Mouse (Mus musculus): ENCODE data around the gene Tmem136. TPM values are rescaled to one million over a fixed set of nuclear protein-coding genes. Genes with fewer than 3 reads are reported as not detected.

Tmem136 gene
- polyA plus RNA-seq, 2 experiments, result 9.6 to 16.3 TPM

- no peak for TF ChIP-seq POLR2A (IDR thresholded peaks at IDR 0.05; ENCODE audit: borderline replicate concordance, extremely low read depth, insufficient read depth, insufficient read length)
- DNase-seq (ENCODE audit: low spot score) (no peak), ATAC-seq (ENCODE audit: low FRiP score, low read depth) (no peak)
- H3K4me2 ChIP-seq (replicated peaks; ENCODE audit: low read depth, low read length, severe bottlenecking), result no peak overlapping the region
- 80% methylated on average over 6 of the region's 6 CpGs for WGBS
- H3K36me3 ChIP-seq (ENCODE audit: control insufficient read depth, insufficient read depth, low read length), result no peaks in the 10 kb centered on the region
- no peaks in the 10 kb centered on the region for H3K9me3 ChIP-seq (ENCODE audit: control insufficient read depth, low read length)
- H3K4me3 ChIP-seq (replicated peaks; ENCODE audit: low read length), result no peak overlapping the region
- no peak overlapping the region for H3K27ac ChIP-seq (replicated peaks; ENCODE audit: low read depth, low read length)
- no peak overlapping the region for H3K9ac ChIP-seq (ENCODE audit: low read depth, low read length, severe bottlenecking)
- 0 out of 2 replicates have a peak, but pooled peaks cover 4% of the 10 kb centered on the region for H3K4me1 ChIP-seq (ENCODE audit: control insufficient read depth, insufficient read depth, low read length)
- no peaks in the 10 kb centered on the region for H3K27me3 ChIP-seq (ENCODE audit: control insufficient read depth, insufficient read depth, low read length)
These were observed 597 bp upstream of the Tmem136 start for GRCm38 (mm10) chr9:43116997-43117336.

GRCm38 (mm10) chr9:43115431-43116133 lies 788 bp downstream of the Tmem136 start:
- Histone ChIP-seq H3K4me2 (replicated peaks; ENCODE audit: low read depth, low read length, severe bottlenecking) (peak overlapping the region; percentile 78), H3K9me3 (ENCODE audit: control insufficient read depth, low read length) (no peaks in the 10 kb centered on the region), H3K4me1 (ENCODE audit: control insufficient read depth, insufficient read depth, low read length) (0 out of 2 replicates have a peak, but pooled peaks cover 4% of the 10 kb centered on the region), H3K27me3 (ENCODE audit: control insufficient read depth, insufficient read depth, low read length) (no peaks in the 10 kb centered on the region), H3K4me3 (replicated peaks; ENCODE audit: low read length) (peak overlapping the region; percentile 69), H3K27ac (replicated peaks; ENCODE audit: low read depth, low read length) (no peak overlapping the region), H3K9ac (ENCODE audit: low read depth, low read length, severe bottlenecking) (peak overlapping the region; percentile 76), H3K36me3 (ENCODE audit: control insufficient read depth, insufficient read depth, low read length) (peaks cover 8% of the 10 kb centered on the region; the same call in 1 of the 2 replicates)
- DNase-seq (ENCODE audit: low spot score) (no peak), ATAC-seq (ENCODE audit: low FRiP score, low read depth) (no peak)
- WGBS, result 35% methylated on average over 12 of the region's 12 CpGs
- no peak for TF ChIP-seq POLR2A (IDR thresholded peaks at IDR 0.05; ENCODE audit: borderline replicate concordance, extremely low read depth, insufficient read depth, insufficient read length)

GRCm38 (mm10) chr9:43114833-43115232 lies 1.5 kb downstream of the Tmem136 start:
- no peak for DNase-seq (ENCODE audit: low spot score)
- WGBS, result 90% methylated on average over 4 of the region's 4 CpGs
- Histone ChIP-seq H3K4me2 (replicated peaks; ENCODE audit: low read depth, low read length, severe bottlenecking) (no peak overlapping the region), H3K36me3 (ENCODE audit: control insufficient read depth, insufficient read depth, low read length) (peaks cover 12% of the 10 kb centered on the region; the same call in 1 of the 2 replicates), H3K4me1 (ENCODE audit: control insufficient read depth, insufficient read depth, low read length) (0 out of 2 replicates have a peak, but pooled peaks cover 4% of the 10 kb centered on the region), H3K9me3 (ENCODE audit: control insufficient read depth, low read length) (no peaks in the 10 kb centered on the region), H3K27ac (replicated peaks; ENCODE audit: low read depth, low read length) (no peak overlapping the region), H3K27me3 (ENCODE audit: control insufficient read depth, insufficient read depth, low read length) (no peaks in the 10 kb centered on the region), H3K9ac (ENCODE audit: low read depth, low read length, severe bottlenecking) (no peak overlapping the region), H3K4me3 (replicated peaks; ENCODE audit: low read length) (no peak overlapping the region)
- no peak for ATAC-seq (ENCODE audit: low FRiP score, low read depth)
- no peak for TF ChIP-seq POLR2A (IDR thresholded peaks at IDR 0.05; ENCODE audit: borderline replicate concordance, extremely low read depth, insufficient read depth, insufficient read length)

GRCm38 (mm10) chr9:43110286-43110980 lies 5.9 kb downstream of the Tmem136 start:
- no peak overlapping the region for H3K4me2 ChIP-seq (replicated peaks; ENCODE audit: low read depth, low read length, severe bottlenecking)
- H3K4me1 ChIP-seq (ENCODE audit: control insufficient read depth, insufficient read depth, low read length), result peaks cover 5% of the 10 kb centered on the region; the same call in 1 of the 2 replicates
- H3K4me3 ChIP-seq (replicated peaks; ENCODE audit: low read length), result no peak overlapping the region
- H3K9ac ChIP-seq (ENCODE audit: low read depth, low read length, severe bottlenecking), result no peak overlapping the region
- TF ChIP-seq POLR2A (IDR thresholded peaks at IDR 0.05; ENCODE audit: borderline replicate concordance, extremely low read depth, insufficient read depth, insufficient read length), result no peak
- no peaks in the 10 kb centered on the region for H3K9me3 ChIP-seq (ENCODE audit: control insufficient read depth, low read length)
- peaks cover 12% of the 10 kb centered on the region; the same call in 1 of the 2 replicates for H3K36me3 ChIP-seq (ENCODE audit: control insufficient read depth, insufficient read depth, low read length)
- no peak for ATAC-seq (ENCODE audit: low FRiP score, low read depth)
- no peak for DNase-seq (ENCODE audit: low spot score)
- no peaks in the 10 kb centered on the region for H3K27me3 ChIP-seq (ENCODE audit: control insufficient read depth, insufficient read depth, low read length)
- no peak overlapping the region for H3K27ac ChIP-seq (replicated peaks; ENCODE audit: low read depth, low read length)
- 83% methylated on average over 8 of the region's 8 CpGs for WGBS

GRCm38 (mm10) chr9:43109125-43109524 lies 7.2 kb downstream of the Tmem136 start:
- Histone ChIP-seq H3K4me2 (replicated peaks; ENCODE audit: low read depth, low read length, severe bottlenecking) (no peak overlapping the region), H3K4me1 (ENCODE audit: control insufficient read depth, insufficient read depth, low read length) (peaks cover 4% of the 10 kb centered on the region; the same call in 1 of the 2 replicates), H3K36me3 (ENCODE audit: control insufficient read depth, insufficient read depth, low read length) (peaks cover 12% of the 10 kb centered on the region; the same call in 1 of the 2 replicates), H3K27ac (replicated peaks; ENCODE audit: low read depth, low read length) (no peak overlapping the region), H3K9me3 (ENCODE audit: control insufficient read depth, low read length) (no peaks in the 10 kb centered on the region), H3K27me3 (ENCODE audit: control insufficient read depth, insufficient read depth, low read length) (no peaks in the 10 kb centered on the region), H3K4me3 (replicated peaks; ENCODE audit: low read length) (no peak overlapping the region), H3K9ac (ENCODE audit: low read depth, low read length, severe bottlenecking) (no peak overlapping the region)
- 85% methylated on average over 7 of the region's 7 CpGs for WGBS
- ATAC-seq (ENCODE audit: low FRiP score, low read depth) (no peak), DNase-seq (ENCODE audit: low spot score) (no peak)
- TF ChIP-seq POLR2A (IDR thresholded peaks at IDR 0.05; ENCODE audit: borderline replicate concordance, extremely low read depth, insufficient read depth, insufficient read length), result no peak

Data from limb, embryonic 14.5 days (tissue).